8 mouse cellular contexts compared by ENCODE assay signal in the genomic region with DNA sequence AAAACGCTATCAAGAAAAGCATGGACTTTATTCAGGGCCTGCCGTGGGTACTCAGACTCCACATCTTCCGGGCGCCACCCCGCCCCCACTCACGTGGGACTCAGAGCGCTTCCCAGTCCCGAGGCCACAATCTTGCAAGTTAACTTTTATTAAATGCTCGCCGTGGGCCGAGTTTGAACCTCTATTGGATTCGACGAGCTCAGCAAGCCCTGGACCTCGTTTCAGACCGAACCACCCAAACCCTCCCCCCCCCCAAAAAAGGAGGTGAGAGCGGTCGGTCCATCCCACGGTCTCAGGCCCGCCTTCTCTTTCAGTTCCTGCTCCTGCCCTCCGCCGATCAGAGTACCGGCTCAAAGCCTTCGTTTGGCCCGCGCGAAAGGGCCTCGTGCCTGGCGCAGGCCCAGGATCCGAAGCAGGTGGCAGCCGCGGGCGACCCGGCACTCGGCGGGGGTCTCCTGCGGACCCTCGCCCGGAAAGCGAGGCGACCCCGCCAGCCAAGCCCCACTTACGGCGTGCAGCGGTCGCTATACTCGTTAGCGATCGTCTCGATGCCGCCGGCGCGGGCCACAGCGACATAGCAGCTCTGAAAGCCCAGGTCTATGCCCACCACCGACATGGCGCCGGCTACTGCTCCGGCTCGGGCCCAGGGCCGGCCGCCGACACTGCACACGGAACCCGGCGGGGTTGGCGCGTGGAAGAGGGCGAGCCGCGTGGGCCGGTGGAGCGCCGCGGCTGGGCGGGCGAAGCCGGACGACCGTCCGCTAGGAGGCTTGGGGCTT. TPM values are rescaled to one million over a fixed set of nuclear protein-coding genes. Genes with fewer than 3 reads are reported as not detected.
DNase-seq lines count a peak whose midpoint lies in the region; ATAC-seq and TF ChIP-seq lines count a peak whose summit lies in the region.

No protein-coding gene starts in this region.

- TF ChIP-seq CTCF in cerebellum, adult 2 months (IDR thresholded peaks at IDR 0.05; ENCODE audit: borderline replicate concordance, insufficient read depth, low read depth, low read length), result no peak
- no peak; the same call in 1 of the 2 replicates for TF ChIP-seq CTCF in left cerebral cortex, adult 2 months (IDR thresholded peaks at IDR 0.05)

- peaks cover 48% of the 10 kb centered on the region for H3K79me2 ChIP-seq in macrophage (ENCODE audit: inconsistent target)

- ATAC-seq in hindbrain, embryonic 14.5 days (ENCODE audit: low FRiP score), result peak; percentile 74

- peak overlapping the region; percentile 69 for H3K27ac ChIP-seq in cerebellum, adult 2 months (ENCODE audit: insufficient read depth, low read length)
- H3K27ac ChIP-seq in hindbrain, embryonic 14.5 days, result peak overlapping the region; percentile 95
- H3K27ac ChIP-seq in left cerebral cortex, adult 2 months, result peak overlapping the region; percentile 97
- H3K27ac ChIP-seq in macrophage, result peak overlapping the region; percentile 77

- H3K4me2 ChIP-seq in hindbrain, embryonic 14.5 days (replicated peaks), result peak overlapping the region; percentile 78

- H3K9me3 ChIP-seq in hindbrain, embryonic 14.5 days (ENCODE audit: control insufficient read depth, low read length), result no peaks in the 10 kb centered on the region

- no peaks in the 10 kb centered on the region; the same call in 1 of the 2 replicates for H3K4me1 ChIP-seq in cerebellum, adult 2 months (ENCODE audit: control insufficient read depth, insufficient read depth, low read length)
- H3K4me1 ChIP-seq in hindbrain, embryonic 14.5 days (replicated peaks; ENCODE audit: control insufficient read depth, insufficient read depth, low read length), result peaks cover 28% of the 10 kb centered on the region

- intact Hi-C loops in left cerebral cortex, adult 2 months (cut with DNase I), result loop anchor here (1.0 to 2.0 kb wide), 2 partner anchors 52 to 131 kb away; partner anchors contain the start of genes Gdf9 and Uqcrq

- no peaks in the 10 kb centered on the region for H3K27me3 ChIP-seq in cerebellum, adult 2 months (ENCODE audit: control insufficient read depth, insufficient read depth, low read length)
- no peaks in the 10 kb centered on the region for H3K27me3 ChIP-seq in hindbrain, embryonic 14.5 days (ENCODE audit: control insufficient read depth, insufficient read depth, low read length)

- peak; percentile 77 for DNase-seq in NIH3T3 (ENCODE audit: low read depth)
- peak in 1 of 2 experiments; percentile 41 for DNase-seq in cerebellum, adult 2 months
- DNase-seq in frontal cortex, postnatal 10 days (ENCODE audit: low spot score in 2 of 2), result peak; percentile 61 to 64
- peak; percentile 40 for DNase-seq in hindbrain, embryonic 14.5 days (ENCODE audit: low spot score)
- peak; percentile 46 to 52 for DNase-seq in left cerebral cortex, adult 2 months (ENCODE audit: extremely low spot score in 1 of 2, low spot score in 2 of 2)
- DNase-seq in right cerebral cortex, postnatal 14 days, result peak; percentile 63
- peak; percentile 59 for DNase-seq in urinary bladder, postnatal 25 days (ENCODE audit: low spot score)

- peak overlapping the region; percentile 97 for H3K9ac ChIP-seq in hindbrain, embryonic 14.5 days

- H3K36me3 ChIP-seq in hindbrain, embryonic 14.5 days (replicated peaks; ENCODE audit: control insufficient read depth, insufficient read depth), result no peaks in the 10 kb centered on the region
- H3K36me3 ChIP-seq in macrophage (ENCODE audit: inconsistent target), result no peaks in the 10 kb centered on the region

- peak overlapping the region; percentile 73 for H3K4me3 ChIP-seq in cerebellum, adult 2 months (replicated peaks; ENCODE audit: insufficient read depth, low read depth, low read length)
- peak overlapping the region; percentile 93 for H3K4me3 ChIP-seq in hindbrain, embryonic 14.5 days (replicated peaks; ENCODE audit: low read length)
- H3K4me3 ChIP-seq in left cerebral cortex, adult 2 months, result peak overlapping the region; percentile 77
- H3K4me3 ChIP-seq in macrophage (ENCODE audit: inconsistent target), result peak overlapping the region; percentile 73

- no peak for TF ChIP-seq POLR2A in cerebellum, adult 2 months (IDR thresholded peaks at IDR 0.05; ENCODE audit: borderline replicate concordance, insufficient read depth, low read length)

- WGBS in cerebellum, adult 2 months, result under 1% methylated on average over 80 of the region's 80 CpGs
- under 1% methylated on average over 80 of the region's 80 CpGs for WGBS in hindbrain, embryonic 14.5 days
- under 1% methylated on average over 72 of the region's 80 CpGs for WGBS in macrophage (ENCODE audit: missing documents)

RNA-seq across cellular contexts. Expression of gene Hspa4, which starts 0.5 kb away (rescaled TPM):
- polyA plus RNA-seq in cerebellum, adult 2 months (2012; rRNA removed), result 86.9 and 87.9 TPM in 2 replicates
- 51.5 and 52.7 TPM in 2 replicates for polyA plus RNA-seq in hindbrain, embryonic 14.5 days (2014; fragmentation: Nextera tagmentation; extraction: Ambion mirVana)
- 100 to 1,000 TPM; 171 to 189 TPM for total RNA-seq in left cerebral cortex, adult 2 months (2021)
- 100 to 1,000 TPM in 17 of 26 experiments, 10 to 100 TPM in 9; 60.0 to 163 (median 111) TPM for total RNA-seq in macrophage (2018; cell fraction: chromatin; rRNA removed)
- 100 to 1,000 TPM; 108 to 172 (median 132) TPM for total RNA-seq in macrophage (2018; cell fraction: cytosol; rRNA removed)
- 100 to 1,000 TPM in 19 of 26 experiments, 10 to 100 TPM in 7; 66.8 to 268 (median 124) TPM for total RNA-seq in macrophage (2018; cell fraction: nucleus; rRNA removed)
- 93.1 to 460 TPM (median 147 TPM) in 3 replicates for polyA plus RNA-seq in macrophage (2018)

RNA-seq across cellular contexts. Expression of gene Zcchc10, which starts 24.7 kb away (rescaled TPM):
- 10.8 and 11.8 TPM in 2 replicates for polyA plus RNA-seq in cerebellum, adult 2 months (2012; rRNA removed)
- 13.9 and 14.9 TPM in 2 replicates for polyA plus RNA-seq in hindbrain, embryonic 14.5 days (2014; fragmentation: Nextera tagmentation; extraction: Ambion mirVana)
- 10 to 100 TPM; 10.4 TPM for total RNA-seq in left cerebral cortex, adult 2 months (2021)
- total RNA-seq in macrophage (2018; cell fraction: chromatin; rRNA removed), result 10 to 100 TPM in 2 of 26 experiments, 1 to 10 TPM in 22, under 1 TPM in 2; 0.75 to 11.4 (median 4.7) TPM
- total RNA-seq in macrophage (2018; cell fraction: cytosol; rRNA removed), result 10 to 100 TPM in 17 of 26 experiments, 1 to 10 TPM in 9; 4.6 to 18.8 (median 11.2) TPM
- 10 to 100 TPM in 8 of 26 experiments, 1 to 10 TPM in 18; 1.3 to 19.1 (median 6.0) TPM for total RNA-seq in macrophage (2018; cell fraction: nucleus; rRNA removed)
- 9.7 to 15.8 TPM (median 10.5 TPM) in 3 replicates for polyA plus RNA-seq in macrophage (2018)

RNA-seq across cellular contexts. Expression of gene Aff4, which starts 50.9 kb away (rescaled TPM):
- 48.2 and 50.8 TPM in 2 replicates for polyA plus RNA-seq in cerebellum, adult 2 months (2012; rRNA removed)
- polyA plus RNA-seq in hindbrain, embryonic 14.5 days (2014; fragmentation: Nextera tagmentation; extraction: Ambion mirVana), result 80.1 and 90.6 TPM in 2 replicates
- 100 to 1,000 TPM; 187 to 201 TPM for total RNA-seq in left cerebral cortex, adult 2 months (2021)
- 100 to 1,000 TPM; 158 to 384 (median 232) TPM for total RNA-seq in macrophage (2018; cell fraction: chromatin; rRNA removed)
- 10 to 100 TPM; 23.6 to 98.7 (median 54.9) TPM for total RNA-seq in macrophage (2018; cell fraction: cytosol; rRNA removed)
- total RNA-seq in macrophage (2018; cell fraction: nucleus; rRNA removed), result 100 to 1,000 TPM in 16 of 26 experiments, 10 to 100 TPM in 10; 60.0 to 236 (median 129) TPM
- polyA plus RNA-seq in macrophage (2018), result 21.9 to 44.8 TPM (median 33.0 TPM) in 3 replicates
